Comparison of ENCODE assay signal across 15 mouse cellular contexts in the genomic region with DNA sequence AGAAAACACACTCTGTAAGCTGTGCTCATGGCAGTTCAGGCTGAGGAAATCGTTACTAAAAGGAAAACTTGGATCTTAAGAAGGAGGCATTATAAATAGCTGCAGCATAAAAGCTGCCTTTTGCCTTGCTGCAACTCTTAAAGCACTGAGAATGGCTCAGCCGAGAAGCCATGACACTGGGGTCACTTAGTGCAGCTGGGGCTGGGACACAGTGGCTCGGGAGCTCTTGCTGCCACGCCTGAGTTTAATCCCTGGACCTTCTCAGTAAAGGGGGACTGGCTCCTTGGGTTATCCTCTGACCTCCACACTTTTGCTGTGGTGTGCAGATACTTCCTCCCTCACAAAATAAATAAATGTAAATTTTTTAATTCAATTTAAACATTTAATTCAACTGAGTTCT. TPM values are rescaled to one million over a fixed set of nuclear protein-coding genes. Genes with fewer than 3 reads are reported as not detected.
"Had no signal": no experiment of that assay in that cellular context is flagged by ENCODE, and none has a peak within 500 bp of the region (broad histone marks: within the 10 kb centered on the region; RNA-seq: fewer than 3 reads in every experiment).

No protein-coding gene starts in this region.

- H3K27ac ChIP-seq: kidney, postnatal 0 days; liver, embryonic 12.5 days; liver, embryonic 15.5 days; lung, embryonic 15.5 days; midbrain, embryonic 10.5 days; midbrain, embryonic 13.5 days; stomach, postnatal 0 days had no signal

- H3K27me3 ChIP-seq: liver, embryonic 12.5 days; liver, embryonic 15.5 days; lung, embryonic 15.5 days; megakaryocyte, embryonic 14.5 days; midbrain, embryonic 13.5 days had no signal

- H3K4me2 ChIP-seq: liver, embryonic 12.5 days; liver, embryonic 15.5 days; lung, embryonic 15.5 days; midbrain, embryonic 13.5 days had no signal

- ATAC-seq: liver, embryonic 12.5 days; midbrain, embryonic 13.5 days had no signal

- H3K9ac ChIP-seq: liver, embryonic 12.5 days; liver, embryonic 15.5 days; lung, embryonic 15.5 days; midbrain, embryonic 13.5 days had no signal

- H3K9me3 ChIP-seq: liver, embryonic 12.5 days; liver, embryonic 15.5 days; lung, embryonic 15.5 days; megakaryocyte, embryonic 14.5 days; midbrain, embryonic 10.5 days; midbrain, embryonic 13.5 days had no signal

- H3K4me3 ChIP-seq: liver, embryonic 12.5 days; liver, embryonic 15.5 days; lung, embryonic 15.5 days; megakaryocyte, embryonic 14.5 days; midbrain, embryonic 10.5 days; midbrain, embryonic 13.5 days had no signal

- H3K4me1 ChIP-seq: liver, embryonic 12.5 days; liver, embryonic 15.5 days; lung, embryonic 15.5 days; midbrain, embryonic 13.5 days had no signal

RNA-seq across cellular contexts. Expression of gene Slc24a1, which starts 48.5 kb away (rescaled TPM):
- total RNA-seq: midbrain, postnatal 0 days had no signal
- polyA plus RNA-seq: kidney, adult 2 months; kidney, embryonic 14.5 days; kidney, postnatal 0 days; large intestine, adult 2 months; neural tube, embryonic 11.5 days; small intestine, adult 2 months; stomach, embryonic 14.5 days had no signal
